Mouse (Mus musculus) lung, embryonic 15.5 days (tissue): ENCODE measurements around the gene Pdhx. TPM values are rescaled to one million over a fixed set of nuclear protein-coding genes. Genes with fewer than 3 reads are reported as not detected.
A peak's percentile ranks its signal among the peaks of the same experiment; 100 is the strongest.

Experiments used
- ATAC-seq: fragments of 200-750 bp; cut with Nextera tagmentation; 2 replicates; pipeline ENCODE4 v1.8.0; 2017; ENCODE audit warnings: moderate number of reproducible peaks, borderline replicate concordance; ENCODE audit not compliant: low FRiP score, low TSS enrichment; ENCODE audit errors: extremely low read depth
- H3K27ac ChIP-seq: fragments of 300-500 bp; sonication (generic); 2 replicates; pipeline ENCODE4 v1.5.1; 2015; ENCODE audit warnings: moderate library complexity, mild to moderate bottlenecking, inconsistent platforms
- H3K27me3 ChIP-seq: fragments of 300-500 bp; sonication (generic); 2 replicates; pipeline ENCODE4 v1.6.1; 2015; ENCODE audit warnings: inconsistent platforms
- H3K36me3 ChIP-seq: fragments of 300-500 bp; sonication (generic); 2 replicates; pipeline ENCODE4 v1.6.1; 2015; ENCODE audit warnings: inconsistent platforms
- H3K4me1 ChIP-seq: fragments of 300-500 bp; sonication (generic); 2 replicates; pipeline ENCODE4 v1.6.1; 2015; ENCODE audit warnings: inconsistent platforms
- H3K4me2 ChIP-seq: fragments of 300-500 bp; sonication (generic); 2 replicates; pipeline ENCODE4 v1.6.1; 2015; ENCODE audit warnings: inconsistent platforms, mild to moderate bottlenecking, moderate library complexity
- H3K4me3 ChIP-seq: fragments of 300-500 bp; sonication (generic); 2 replicates; pipeline ENCODE4 v1.5.1; 2015; ENCODE audit warnings: mild to moderate bottlenecking, inconsistent platforms
- H3K9ac ChIP-seq: fragments of 300-500 bp; sonication (generic); 2 replicates; pipeline ENCODE4 v1.6.1; 2015; ENCODE audit warnings: inconsistent platforms
- H3K9me3 ChIP-seq: fragments of 300-500 bp; sonication (generic); 2 replicates; pipeline ENCODE4 v1.6.1; 2016; ENCODE audit warnings: inconsistent platforms
- WGBS: fragments of 180-500 bp; shearing (Covaris S2); methylation state at CpG from one replicate; pipeline ENCODE4 v1.1.7; 2015; 5-methylcytosine and 5-hydroxymethylcytosine counted together
- polyA plus RNA-seq: library from polyadenylated mRNA; unstranded; fragments of >200 nt; fragmentation: Nextera tagmentation; extraction: Ambion mirVana; gene quantifications from 2 replicates; pipeline ENCODE4 v1.2.1, GENCODE M21; 2015

Pdhx gene
- polyA plus RNA-seq, 1 experiment from 2014 or later, result 40.6 TPM

DNA sequence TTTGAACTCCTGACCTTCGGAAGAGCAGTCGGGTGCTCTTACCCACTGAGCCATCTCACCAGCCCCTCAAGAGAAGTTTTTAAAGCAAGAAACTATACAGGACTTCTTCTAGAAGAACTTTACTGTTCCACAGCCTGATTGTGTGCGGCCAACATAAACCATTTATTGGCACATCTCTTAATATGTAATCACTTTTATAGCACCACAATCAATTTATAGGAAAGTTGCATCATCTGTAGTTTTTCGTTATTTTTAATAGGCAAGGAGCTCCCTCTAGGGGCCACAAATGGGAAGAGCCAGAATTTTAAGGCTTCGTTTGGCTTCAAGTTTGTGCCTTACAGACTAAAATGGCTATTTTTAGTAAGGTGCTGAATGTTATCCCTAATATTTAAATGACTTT lies 11.1 kb upstream of the Pdhx start:
- no peak overlapping the region for H3K9ac ChIP-seq
- H3K36me3 ChIP-seq, result 0 out of 2 replicates have a peak, but pooled peaks cover 6% of the 10 kb centered on the region
- H3K4me1 ChIP-seq, result no peaks in the 10 kb centered on the region
- H3K27me3 ChIP-seq, result no peaks in the 10 kb centered on the region
- no peak overlapping the region for H3K4me3 ChIP-seq
- no peak overlapping the region for H3K4me2 ChIP-seq
- WGBS, result 55% methylated on average over 5 of the region's 5 CpGs
- H3K9me3 ChIP-seq, result no peaks in the 10 kb centered on the region
- no peak overlapping the region for H3K27ac ChIP-seq
- ATAC-seq, result no peak

DNA sequence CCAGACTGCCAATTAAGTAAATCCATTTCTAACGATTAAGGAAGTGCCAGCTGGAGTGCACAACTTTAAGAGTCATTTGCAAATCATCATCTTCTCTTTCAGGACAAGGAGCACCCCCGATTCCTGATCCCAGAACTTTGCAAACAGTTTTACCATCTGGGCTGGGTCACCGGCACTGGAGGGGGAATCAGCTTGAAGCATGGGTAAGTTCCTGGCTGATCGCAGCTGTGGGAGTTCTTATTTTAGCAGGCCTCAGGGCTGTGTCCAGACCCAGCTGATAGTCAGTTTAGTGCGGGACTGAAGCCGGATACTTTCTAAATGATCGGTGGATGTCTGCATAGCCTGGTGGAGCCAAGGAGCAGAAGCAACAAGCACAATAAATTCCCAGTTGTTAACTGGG lies 9.5 kb upstream of the Pdhx start:
- Histone ChIP-seq H3K27ac (no peak overlapping the region), H3K4me2 (no peak overlapping the region), H3K27me3 (no peaks in the 10 kb centered on the region), H3K9ac (no peak overlapping the region), H3K9me3 (no peaks in the 10 kb centered on the region), H3K4me1 (no peaks in the 10 kb centered on the region), H3K36me3 (0 out of 2 replicates have a peak, but pooled peaks cover 2% of the 10 kb centered on the region), H3K4me3 (no peak overlapping the region)
- no peak for ATAC-seq
- WGBS, result 73% methylated on average over 7 of the region's 7 CpGs

DNA sequence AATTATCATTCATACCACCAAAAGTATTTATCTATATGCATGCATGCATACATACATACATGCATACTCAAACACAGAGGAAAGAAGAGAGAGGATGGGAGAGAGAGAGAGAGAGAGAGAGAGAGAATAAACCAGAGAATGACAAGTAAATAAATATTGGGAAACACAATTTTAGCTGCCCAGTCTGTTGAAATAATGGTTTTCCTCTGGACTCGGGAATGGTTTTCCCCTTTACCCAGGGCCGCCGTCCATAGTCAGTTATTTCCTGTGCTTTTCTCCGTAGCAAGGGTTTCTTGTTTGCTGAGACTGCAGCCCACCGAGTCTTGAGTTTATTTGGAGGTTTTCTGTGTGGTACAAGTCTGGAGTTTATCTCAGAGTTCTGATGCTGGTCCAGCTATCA lies 8.4 kb upstream of the Pdhx start:
- 57% methylated on average over 5 of the region's 5 CpGs for WGBS
- Histone ChIP-seq H3K4me2 (no peak overlapping the region), H3K4me1 (no peaks in the 10 kb centered on the region), H3K27me3 (no peaks in the 10 kb centered on the region), H3K36me3 (0 out of 2 replicates have a peak, but pooled peaks cover 2% of the 10 kb centered on the region), H3K27ac (no peak overlapping the region), H3K9me3 (no peaks in the 10 kb centered on the region), H3K4me3 (no peak overlapping the region), H3K9ac (no peak overlapping the region)
- no peak for ATAC-seq

DNA sequence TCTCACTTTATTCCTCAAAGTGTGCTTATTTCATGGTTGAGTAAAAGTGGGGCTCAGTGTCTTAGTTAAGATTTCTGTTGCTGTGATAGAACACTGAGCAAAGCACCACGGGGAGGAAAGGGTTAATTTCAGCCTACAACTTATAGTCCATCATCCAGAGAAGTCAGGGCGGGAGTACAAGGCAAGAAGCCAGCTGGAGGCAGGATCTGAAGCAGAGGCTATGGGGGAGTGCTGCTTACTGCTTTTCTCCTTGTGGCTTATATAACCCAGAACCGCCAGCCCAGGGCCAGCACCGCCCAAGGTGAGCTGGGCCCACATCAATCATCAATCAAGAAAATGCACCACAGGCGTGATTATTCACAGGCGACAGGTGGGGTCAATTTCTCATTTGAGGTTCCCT lies 7.8 kb upstream of the Pdhx start:
- H3K9me3 ChIP-seq, result no peaks in the 10 kb centered on the region
- 47% methylated on average over 6 of the region's 6 CpGs for WGBS
- no peak overlapping the region for H3K4me3 ChIP-seq
- H3K9ac ChIP-seq, result no peak overlapping the region
- H3K4me1 ChIP-seq, result no peaks in the 10 kb centered on the region
- ATAC-seq, result 0 out of 2 replicates have a peak, but pooled peaks have one; percentile 62
- H3K4me2 ChIP-seq, result no peak overlapping the region
- no peaks in the 10 kb centered on the region for H3K27me3 ChIP-seq
- no peak overlapping the region for H3K27ac ChIP-seq
- 0 out of 2 replicates have a peak, but pooled peaks cover 2% of the 10 kb centered on the region for H3K36me3 ChIP-seq

DNA sequence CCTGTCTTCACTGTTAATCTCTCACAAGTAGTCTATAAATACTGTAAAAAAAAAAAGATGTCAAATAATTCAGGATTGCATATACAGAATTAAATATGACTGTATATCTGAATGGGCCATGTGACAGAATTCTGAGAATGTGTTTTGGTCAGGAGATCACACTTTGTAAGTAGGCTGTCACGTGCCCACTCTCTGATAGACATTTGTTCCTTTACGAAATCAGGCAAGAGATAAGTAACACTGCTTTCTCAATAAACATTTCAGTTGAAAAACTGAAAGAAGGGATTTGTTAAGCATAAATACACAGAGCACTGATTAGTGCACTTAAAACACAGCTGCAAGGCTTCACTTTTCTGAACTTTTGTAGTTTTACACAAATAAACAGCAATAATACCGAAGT lies 2.7 kb downstream of the Pdhx start:
- Histone ChIP-seq H3K9me3 (no peaks in the 10 kb centered on the region), H3K27me3 (no peaks in the 10 kb centered on the region), H3K4me2 (no peak overlapping the region), H3K36me3 (no peaks in the 10 kb centered on the region), H3K4me1 (peaks cover 20% of the 10 kb centered on the region), H3K9ac (no peak overlapping the region), H3K27ac (no peak overlapping the region), H3K4me3 (no peak overlapping the region)
- 40% methylated on average over 3 of the region's 3 CpGs for WGBS
- ATAC-seq, result no peak

DNA sequence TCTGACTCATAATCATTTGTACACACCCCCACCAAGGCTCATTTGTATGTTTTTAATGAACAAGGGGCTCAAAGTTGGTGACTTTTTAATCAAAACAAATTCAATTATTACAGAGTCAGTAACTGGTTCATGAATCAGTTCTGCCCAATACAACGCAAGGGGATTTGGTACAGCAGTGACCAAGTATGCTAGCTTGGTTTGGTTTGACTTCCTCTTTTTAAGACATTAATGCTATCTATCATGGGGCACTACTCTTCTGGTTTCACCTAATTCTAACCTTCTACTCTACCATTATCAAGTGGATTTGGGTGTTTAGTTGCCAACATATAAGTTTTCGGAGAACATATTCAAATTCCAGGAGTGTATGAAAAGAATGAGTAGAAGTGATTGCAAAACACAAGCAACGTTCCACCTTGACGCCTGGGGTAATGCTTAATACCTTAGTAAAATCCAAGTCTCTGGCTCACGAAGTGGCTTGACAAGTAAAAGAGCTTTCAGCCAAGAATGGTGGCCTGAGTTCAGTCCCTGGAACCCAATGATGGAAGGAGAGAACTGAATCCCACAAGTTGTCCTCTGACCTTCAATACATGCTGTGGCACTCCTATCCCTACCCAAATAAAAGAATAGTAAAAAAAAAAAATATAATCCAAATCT lies 3.4 kb downstream of the Pdhx start:
- H3K27me3 ChIP-seq, result no peaks in the 10 kb centered on the region
- 95% methylated on average over 5 of the region's 5 CpGs for WGBS

DNA sequence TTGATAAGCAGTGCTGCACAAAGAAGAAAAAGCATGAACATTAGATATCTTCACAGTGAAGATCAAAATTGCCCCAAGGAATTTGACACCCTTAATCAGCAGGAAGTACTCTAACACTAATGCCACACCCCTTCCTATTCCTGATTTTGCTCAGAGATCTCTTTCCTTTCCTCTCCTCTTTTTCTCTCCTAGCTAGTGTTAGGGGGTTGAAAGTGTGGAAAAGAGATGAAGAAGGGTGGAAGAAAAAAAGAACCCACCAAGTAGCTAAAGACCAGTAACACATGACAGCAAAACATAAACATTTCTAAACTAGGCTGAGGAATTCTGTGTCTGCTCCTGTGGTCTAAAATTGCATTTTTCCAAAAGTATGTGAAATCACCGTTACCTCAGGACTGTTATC lies 4.7 kb downstream of the Pdhx start:
- Histone ChIP-seq H3K27me3 (no peaks in the 10 kb centered on the region), H3K36me3 (no peaks in the 10 kb centered on the region), H3K4me1 (peaks cover 15% of the 10 kb centered on the region), H3K9me3 (no peaks in the 10 kb centered on the region), H3K4me3 (no peak overlapping the region), H3K4me2 (no peak overlapping the region), H3K9ac (no peak overlapping the region), H3K27ac (no peak overlapping the region)
- no peak for ATAC-seq
- 57% methylated on average over 1 of the region's 1 CpGs for WGBS

More for the DNA sequence above, 3.4 kb downstream of the Pdhx start:
- H3K36me3 ChIP-seq, result no peaks in the 10 kb centered on the region
- H3K4me2 ChIP-seq, result no peak overlapping the region
- no peaks in the 10 kb centered on the region for H3K9me3 ChIP-seq
- no peak overlapping the region for H3K4me3 ChIP-seq
- ATAC-seq, result no peak
- H3K4me1 ChIP-seq, result peaks cover 20% of the 10 kb centered on the region
- no peak overlapping the region for H3K9ac ChIP-seq
- H3K27ac ChIP-seq, result 0 out of 2 replicates have a peak overlapping the region, but pooled peaks have one; percentile 3

DNA sequence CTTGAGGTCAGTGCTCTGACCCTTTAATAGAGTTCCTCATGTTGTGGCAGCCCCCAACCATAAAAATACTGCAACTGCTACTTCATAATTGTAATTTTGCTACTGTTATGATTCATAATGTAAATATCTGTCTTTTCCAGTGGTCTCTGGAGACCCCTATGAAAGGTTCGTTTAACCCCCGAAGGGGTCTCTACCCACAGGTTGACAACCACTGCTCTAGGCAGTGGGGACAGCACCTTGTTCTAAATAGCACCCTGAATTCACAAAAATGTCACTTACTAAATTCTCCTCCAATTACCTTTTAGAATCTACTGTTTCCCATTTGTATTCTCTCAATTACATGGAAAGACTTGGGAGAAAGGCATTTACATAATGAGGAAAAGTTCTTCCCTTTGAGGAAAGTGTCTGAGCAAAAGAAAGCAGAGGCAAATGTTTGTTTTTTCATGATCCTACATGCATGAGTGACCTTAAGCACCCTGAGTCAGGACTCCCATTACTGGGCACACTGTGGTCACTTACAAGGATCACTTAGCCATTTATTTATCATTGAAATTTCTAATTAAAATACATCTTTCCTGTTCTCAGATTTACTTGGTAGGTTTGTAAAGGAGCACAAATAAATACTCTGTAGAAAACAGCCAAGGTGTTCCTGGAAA lies 5.6 kb downstream of the Pdhx start:
- no peak for ATAC-seq
- Histone ChIP-seq H3K27ac (no peak overlapping the region), H3K4me1 (peaks cover 20% of the 10 kb centered on the region), H3K9ac (no peak overlapping the region), H3K4me2 (no peak overlapping the region), H3K27me3 (no peaks in the 10 kb centered on the region), H3K4me3 (no peak overlapping the region), H3K9me3 (no peaks in the 10 kb centered on the region), H3K36me3 (no peaks in the 10 kb centered on the region)
- WGBS, result 89% methylated on average over 2 of the region's 2 CpGs

DNA sequence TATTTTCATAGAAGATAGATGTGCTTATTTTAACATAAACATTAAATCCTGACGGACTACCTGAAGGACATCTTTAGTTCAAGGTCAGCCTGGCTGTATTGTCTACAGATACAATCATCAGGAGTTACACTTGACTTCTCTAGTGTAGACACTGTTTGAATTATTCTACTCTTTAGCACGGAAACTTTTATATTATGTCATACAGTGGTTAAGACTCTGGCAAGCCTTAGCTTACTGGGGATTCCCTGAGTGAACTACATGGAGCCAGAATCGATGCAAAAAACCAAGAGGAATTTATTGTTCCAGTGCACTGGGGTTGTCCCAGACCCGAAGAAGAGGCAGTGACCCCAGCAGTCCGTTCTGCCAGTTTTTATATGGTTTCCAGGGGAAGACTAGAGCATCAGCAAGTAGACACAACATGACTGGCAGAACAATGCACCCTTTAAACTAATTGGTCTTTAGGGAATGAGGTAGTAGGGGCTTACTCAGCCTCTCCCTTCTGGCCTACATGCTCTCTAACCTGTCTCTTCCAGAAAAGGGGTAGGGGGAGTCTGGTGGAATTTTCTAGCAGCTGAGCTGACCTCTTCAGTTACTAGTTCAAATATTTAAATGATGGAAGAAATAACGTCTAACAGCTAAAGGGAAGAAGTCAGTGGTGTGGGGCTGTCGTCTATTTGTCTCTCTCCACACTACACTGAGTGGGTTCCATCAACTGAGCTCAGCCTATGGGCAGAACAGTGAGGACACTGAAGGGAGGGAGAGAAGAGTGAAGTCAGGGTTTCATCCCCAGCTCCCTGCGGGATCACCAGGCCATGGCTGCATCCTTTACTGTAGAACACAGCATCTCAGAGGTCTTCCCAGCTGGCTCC lies 6.4 kb downstream of the Pdhx start:
- H3K4me2 ChIP-seq, result no peak overlapping the region
- WGBS, result 70% methylated on average over 8 of the region's 8 CpGs
- H3K36me3 ChIP-seq, result no peaks in the 10 kb centered on the region
- peaks cover 14% of the 10 kb centered on the region for H3K4me1 ChIP-seq
- no peak overlapping the region for H3K9ac ChIP-seq
- no peak for ATAC-seq
- H3K27ac ChIP-seq, result no peak overlapping the region
- no peaks in the 10 kb centered on the region for H3K27me3 ChIP-seq
- no peak overlapping the region for H3K4me3 ChIP-seq
- no peaks in the 10 kb centered on the region for H3K9me3 ChIP-seq

DNA sequence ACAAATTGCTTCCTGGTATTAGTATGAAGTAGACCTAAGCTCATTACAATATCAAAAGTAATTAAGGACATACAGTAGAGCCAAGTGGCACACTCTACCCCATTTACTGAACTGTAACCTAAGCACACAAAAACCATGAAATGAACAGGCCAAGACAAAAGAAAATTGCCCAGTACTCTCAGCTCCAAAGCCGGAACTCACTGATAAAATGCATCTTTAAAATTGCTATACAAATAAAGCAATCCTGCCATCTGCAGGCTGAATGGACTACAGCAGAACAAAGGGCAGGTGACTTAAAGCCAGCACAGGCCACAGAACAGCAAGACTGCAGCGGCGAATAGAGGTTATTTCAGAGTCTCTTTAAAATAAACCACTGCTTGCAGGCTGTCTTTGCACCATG lies 10.4 kb downstream of the Pdhx start:
- no peak for ATAC-seq

DNA sequence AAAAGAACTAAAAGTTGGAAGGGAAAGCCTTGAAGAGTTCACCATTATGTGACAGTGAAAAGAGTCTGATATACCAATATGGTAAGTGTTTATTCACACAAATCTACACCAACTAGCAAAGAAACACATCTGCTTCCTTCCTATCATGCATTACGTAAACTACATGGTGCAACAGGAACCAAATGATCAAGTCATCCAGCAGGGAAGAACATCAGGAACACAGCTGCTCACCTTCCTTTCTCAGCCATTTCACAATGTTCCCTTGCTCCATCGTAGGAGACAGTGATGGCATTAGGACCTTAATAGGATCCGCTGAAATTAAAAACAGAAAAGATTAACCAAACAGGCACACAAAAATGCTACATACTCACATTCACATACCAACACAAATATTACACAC lies 15.0 kb downstream of the Pdhx start:
- 67% methylated on average over 3 of the region's 3 CpGs for WGBS
- Histone ChIP-seq H3K36me3 (0 out of 2 replicates have a peak, but pooled peaks cover 4% of the 10 kb centered on the region), H3K4me3 (no peak overlapping the region), H3K27me3 (no peaks in the 10 kb centered on the region), H3K27ac (no peak overlapping the region), H3K4me2 (no peak overlapping the region), H3K9ac (no peak overlapping the region), H3K4me1 (peaks cover 19% of the 10 kb centered on the region), H3K9me3 (no peaks in the 10 kb centered on the region)
- ATAC-seq, result no peak; the same call in 1 of the 2 replicates

More for the DNA sequence above, 10.4 kb downstream of the Pdhx start:
- Histone ChIP-seq H3K4me2 (no peak overlapping the region), H3K9ac (no peak overlapping the region), H3K4me1 (peaks cover 19% of the 10 kb centered on the region), H3K4me3 (no peak overlapping the region), H3K27me3 (no peaks in the 10 kb centered on the region), H3K9me3 (no peaks in the 10 kb centered on the region), H3K27ac (no peak overlapping the region), H3K36me3 (no peaks in the 10 kb centered on the region)
- WGBS, result 13% methylated on average over 3 of the region's 3 CpGs

DNA sequence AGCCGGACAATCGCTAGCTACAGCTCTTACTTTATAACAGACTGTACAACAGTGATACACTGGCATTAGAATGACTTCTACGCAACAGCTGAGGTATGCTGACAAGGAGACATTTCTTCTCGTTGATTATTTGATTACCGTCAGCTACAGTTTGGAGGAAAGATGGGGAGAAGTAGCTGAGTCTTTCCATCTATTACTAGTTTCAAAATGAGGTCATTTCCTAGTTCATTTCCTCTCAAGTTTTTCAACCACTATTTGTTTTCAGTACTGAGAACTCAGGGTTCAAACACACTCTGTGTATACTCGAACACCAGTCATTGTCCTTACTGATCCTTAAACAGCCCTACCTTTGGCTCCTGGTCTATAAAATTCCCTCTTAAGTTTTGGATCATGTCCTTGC lies 17.5 kb downstream of the Pdhx start:
- no peaks in the 10 kb centered on the region for H3K9me3 ChIP-seq
- 0 out of 2 replicates have a peak, but pooled peaks cover 4% of the 10 kb centered on the region for H3K36me3 ChIP-seq
- peaks cover 15% of the 10 kb centered on the region for H3K4me1 ChIP-seq
- 80% methylated on average over 6 of the region's 6 CpGs for WGBS
- no peak for ATAC-seq
- H3K4me2 ChIP-seq, result no peak overlapping the region
- H3K27ac ChIP-seq, result no peak overlapping the region
- no peak overlapping the region for H3K9ac ChIP-seq
- no peak overlapping the region for H3K4me3 ChIP-seq
- H3K27me3 ChIP-seq, result no peaks in the 10 kb centered on the region
